In the genomic region with DNA sequence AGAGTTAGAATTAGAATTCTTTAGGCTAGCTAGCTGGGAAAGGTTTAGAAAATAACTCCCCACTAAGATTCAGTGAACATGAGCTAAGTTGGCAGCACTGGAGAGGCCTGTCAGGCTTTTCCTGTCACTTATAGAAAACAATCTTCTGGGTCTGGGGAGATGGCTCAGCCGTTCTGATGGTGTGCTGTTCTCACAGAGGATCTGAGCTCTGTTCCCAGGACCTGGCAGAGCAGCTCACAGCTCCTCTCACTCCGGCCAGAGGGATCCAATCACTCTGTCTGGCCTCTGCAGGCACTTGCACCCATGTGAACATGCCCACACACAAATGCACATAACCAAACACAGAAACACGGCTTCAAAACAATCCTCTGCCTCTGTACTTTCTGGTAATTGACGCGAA, we compare ENCODE assay signal across 24 mouse cellular contexts. TPM values are rescaled to one million over a fixed set of nuclear protein-coding genes. Genes with fewer than 3 reads are reported as not detected.
DNase-seq lines count a peak whose midpoint lies in the region; ATAC-seq and TF ChIP-seq lines count a peak whose summit lies in the region.
"Had no signal": no experiment of that assay in that cellular context is flagged by ENCODE, and none has a peak within 500 bp of the region (broad histone marks: within the 10 kb centered on the region; RNA-seq: fewer than 3 reads in every experiment).

No protein-coding gene starts in this region.

- WGBS in lung, embryonic 15.5 days, result 53% methylated on average over 5 of the region's 5 CpGs
- 59% methylated on average over 5 of the region's 5 CpGs for WGBS in spleen, adult 2 months

- no peaks in the 10 kb centered on the region for H3K36me3 ChIP-seq in lung, embryonic 15.5 days
- no peaks in the 10 kb centered on the region for H3K36me3 ChIP-seq in spleen, adult 2 months (ENCODE audit: control insufficient read depth, insufficient read depth, low read length)
- H3K36me3 ChIP-seq: forebrain, embryonic 10.5 days; heart, embryonic 12.5 days; heart, embryonic 15.5 days had no signal

- ATAC-seq in lung, embryonic 15.5 days (ENCODE audit: borderline replicate concordance, extremely low read depth, low FRiP score, low TSS enrichment), result peak; percentile 64; the same call in 1 of the 2 replicates
- ATAC-seq: activated CD4-positive, CD25-positive, alpha-beta regulatory T cell, adult 4 months; forebrain, embryonic 13.5 days; forebrain, postnatal 0 days had no signal

- DNase-seq in heart, adult 11 months, result peak; percentile 61
- no peak for DNase-seq in heart, postnatal 10 days
- no peak for DNase-seq in lung, postnatal 25 days (ENCODE audit: low spot score)
- no peak for DNase-seq in spleen, adult 2 months (ENCODE audit: low read depth in 1 of 2, low spot score in 2 of 2)
- no peak for DNase-seq in spleen, adult 18-20 months
- no peak for DNase-seq in kidney, adult 18-20 months
- DNase-seq: adrenal gland, adult 8-10 months; adrenal gland, postnatal 25 days; cerebellum, adult 18-20 months; cerebellum, adult 9-10 months; cerebellum, postnatal 14 days; forebrain, postnatal 0 days; gastrocnemius, adult 2 months; gastrocnemius, postnatal 14 days; heart, adult 18-20 months; heart, postnatal 14 days; heart, postnatal 4 days had no signal

- H3K4me2 ChIP-seq in lung, embryonic 15.5 days, result no peak overlapping the region
- H3K4me2 ChIP-seq: forebrain, embryonic 13.5 days; heart, embryonic 12.5 days; heart, embryonic 15.5 days; hindbrain, embryonic 14.5 days had no signal

- H3K27ac ChIP-seq in lung, embryonic 15.5 days, result peak overlapping the region; percentile 20; the same call in 1 of the 2 replicates
- H3K27ac ChIP-seq in spleen, adult 2 months (ENCODE audit: insufficient read depth, low read length), result peak overlapping the region; percentile 56
- H3K27ac ChIP-seq: forebrain, embryonic 10.5 days; forebrain, embryonic 13.5 days; gastrocnemius, adult 2 months; heart, embryonic 15.5 days; hindbrain, embryonic 14.5 days had no signal

- no peak for TF ChIP-seq CTCF in spleen, adult 2 months (IDR thresholded peaks at IDR 0.05; ENCODE audit: extremely low read depth, insufficient read depth, insufficient read length, insufficient replicate concordance)

- H3K4me1 ChIP-seq in lung, embryonic 15.5 days, result peaks cover 4% of the 10 kb centered on the region
- H3K4me1 ChIP-seq in spleen, adult 2 months (ENCODE audit: control insufficient read depth, insufficient read depth, insufficient read length), result peaks cover 14% of the 10 kb centered on the region
- H3K4me1 ChIP-seq: forebrain, embryonic 10.5 days; forebrain, embryonic 13.5 days; heart, embryonic 12.5 days; heart, embryonic 15.5 days had no signal

- no peak overlapping the region for H3K9ac ChIP-seq in lung, embryonic 15.5 days
- H3K9ac ChIP-seq: forebrain, embryonic 13.5 days; forebrain, postnatal 0 days; heart, embryonic 12.5 days; heart, embryonic 15.5 days; hindbrain, embryonic 14.5 days had no signal

- no peak overlapping the region for H3K4me3 ChIP-seq in lung, embryonic 15.5 days
- H3K4me3 ChIP-seq in spleen, adult 2 months (ENCODE audit: extremely low read depth, insufficient read depth, insufficient read length), result no peak overlapping the region
- H3K4me3 ChIP-seq: forebrain, embryonic 10.5 days; forebrain, embryonic 13.5 days; gastrocnemius, adult 2 months; heart, embryonic 12.5 days; heart, embryonic 15.5 days had no signal

- H3K27me3 ChIP-seq in lung, embryonic 15.5 days, result no peaks in the 10 kb centered on the region
- no peaks in the 10 kb centered on the region for H3K27me3 ChIP-seq in spleen, adult 2 months (ENCODE audit: control insufficient read depth, insufficient read depth, low read length)
- H3K27me3 ChIP-seq: forebrain, embryonic 13.5 days; heart, embryonic 12.5 days; heart, embryonic 15.5 days had no signal

- no peaks in the 10 kb centered on the region for H3K9me3 ChIP-seq in lung, embryonic 15.5 days
- H3K9me3 ChIP-seq: forebrain, embryonic 10.5 days; forebrain, embryonic 13.5 days; heart, embryonic 12.5 days; heart, embryonic 15.5 days had no signal

- no peak for TF ChIP-seq POLR2A in spleen, adult 2 months (IDR thresholded peaks at IDR 0.05; ENCODE audit: low read depth, low read length)

- intact Hi-C loops in heart, postnatal 10 days (cut with DNase I), result no loop called here

RNA-seq across cellular contexts. Expression of gene Atp8b4, which starts 27.6 kb away (rescaled TPM):
- total RNA-seq in heart, postnatal 10 days (2021), result under 1 TPM; 0.35 to 0.38 TPM
- polyA plus RNA-seq in lung, embryonic 15.5 days (2015; fragmentation: Nextera tagmentation; extraction: Ambion mirVana), result 0.78 and 1.2 TPM in 2 replicates
- polyA plus RNA-seq in spleen, adult 2 months (2012; rRNA removed), result 2.1 and 2.5 TPM in 2 replicates
- total RNA-seq: forebrain, postnatal 0 days had no signal
- polyA plus RNA-seq: forebrain, embryonic 13.5 days had no signal
